Mouse (Mus musculus) frontal cortex, postnatal 10 days (tissue): ENCODE results near the gene Rbak.
"Not testable (repeated sequence)": the region's sequence is repeated elsewhere in the genome, so short reads cannot be mapped to it uniquely, and the experiment has no call there.

Experiments
- DNase-seq, 2 experiments: peaks; one replicate each; pipeline ENCODE4 v3.0.0; 2022; ENCODE audit warnings: low spot score in 2 of 2, mixed read lengths in 1 of 2

Gene Rbak

GRCm38 (mm10) chr5:143180255-143181076, at the start of gene Rbak, which contains the start of gene Spdye4b:
Rbak (minus strand) TSS chr5:143180775.
Spdye4b (plus strand) TSS chr5:143181017.
- peak; percentile 91 to 92 for DNase-seq

- no peak for DNase-seq
These were observed 46.2 kb upstream of the Rbak start, which contains the start of gene Spdye4a for GRCm38 (mm10) chr5:143226790-143227189. Spdye4a (minus strand) TSS chr5:143226890.

GRCm38 (mm10) chr5:143222287-143222686, 41.7 kb upstream of the Rbak start:
- DNase-seq = no peak

GRCm38 (mm10) chr5:143220996-143221395, 40.4 kb upstream of the Rbak start:
- no peak for DNase-seq

- no peak for DNase-seq
These were observed 33.3 kb upstream of the Rbak start for GRCm38 (mm10) chr5:143213832-143214231.

GRCm38 (mm10) chr5:143205015-143205414, 24.4 kb upstream of the Rbak start:
- DNase-seq = no peak

GRCm38 (mm10) chr5:143196506-143196905, 15.9 kb upstream of the Rbak start:
- DNase-seq = no peak

- no peak for DNase-seq
These were observed 14.6 kb upstream of the Rbak start for GRCm38 (mm10) chr5:143195166-143195565.

GRCm38 (mm10) chr5:143194747-143195146, 14.2 kb upstream of the Rbak start:
- not testable (repeated sequence) for DNase-seq

GRCm38 (mm10) chr5:143192806-143193205, 12.2 kb upstream of the Rbak start:
- DNase-seq = no peak

GRCm38 (mm10) chr5:143188014-143188413, 7.4 kb upstream of the Rbak start:
- DNase-seq = not testable (repeated sequence)

GRCm38 (mm10) chr5:143179179-143179578, 1.4 kb downstream of the Rbak start:
- no peak for DNase-seq

- no peak for DNase-seq
These were observed 2.9 kb downstream of the Rbak start for GRCm38 (mm10) chr5:143177541-143178200.

GRCm38 (mm10) chr5:143175970-143176369, 4.6 kb downstream of the Rbak start:
- no peak for DNase-seq

GRCm38 (mm10) chr5:143165508-143166070, 15.0 kb downstream of the Rbak start:
- no peak for DNase-seq

- DNase-seq = no peak
These were observed 25.0 kb downstream of the Rbak start for GRCm38 (mm10) chr5:143155534-143155933.

- DNase-seq = no peak
These were observed 26.8 kb downstream of the Rbak start for GRCm38 (mm10) chr5:143153756-143154155.

GRCm38 (mm10) chr5:143150044-143150443, 30.5 kb downstream of the Rbak start:
- no peak for DNase-seq

- no peak for DNase-seq
These were observed 31.0 kb downstream of the Rbak start for GRCm38 (mm10) chr5:143149536-143149935.

- no peak for DNase-seq
These were observed 31.9 kb downstream of the Rbak start for GRCm38 (mm10) chr5:143148661-143149060.

- no peak for DNase-seq
These were observed 33.1 kb downstream of the Rbak start, which contains the start of gene Olfr718-ps1 for GRCm38 (mm10) chr5:143147481-143147880. Olfr718-ps1 (minus strand) TSS chr5:143147581.

- no peak for DNase-seq
These were observed 43.0 kb downstream of the Rbak start for GRCm38 (mm10) chr5:143137580-143137979.
